Mouse (Mus musculus) brain, embryonic 14.5 days (tissue): ENCODE results near the gene Fam199x.

Source experiments
- CTCF ChIP-seq: fragments of 200-500 bp; IDR thresholded peaks from 2 replicates; pipeline ENCODE4 v1.5.1; 2012; ENCODE audit warnings: inconsistent platforms, mild to moderate bottlenecking, moderate library complexity, borderline replicate concordance; ENCODE audit not compliant: insufficient read depth, insufficient read length; ENCODE audit errors: extremely low read depth
- POLR2A ChIP-seq: fragments of 200-500 bp; IDR thresholded peaks from 2 replicates; pipeline ENCODE4 v1.6.1; 2012; ENCODE audit warnings: mild to moderate bottlenecking, inconsistent platforms, borderline replicate concordance; ENCODE audit not compliant: poor library complexity, insufficient read depth, insufficient read length, severe bottlenecking; ENCODE audit errors: extremely low read depth

DNA sequence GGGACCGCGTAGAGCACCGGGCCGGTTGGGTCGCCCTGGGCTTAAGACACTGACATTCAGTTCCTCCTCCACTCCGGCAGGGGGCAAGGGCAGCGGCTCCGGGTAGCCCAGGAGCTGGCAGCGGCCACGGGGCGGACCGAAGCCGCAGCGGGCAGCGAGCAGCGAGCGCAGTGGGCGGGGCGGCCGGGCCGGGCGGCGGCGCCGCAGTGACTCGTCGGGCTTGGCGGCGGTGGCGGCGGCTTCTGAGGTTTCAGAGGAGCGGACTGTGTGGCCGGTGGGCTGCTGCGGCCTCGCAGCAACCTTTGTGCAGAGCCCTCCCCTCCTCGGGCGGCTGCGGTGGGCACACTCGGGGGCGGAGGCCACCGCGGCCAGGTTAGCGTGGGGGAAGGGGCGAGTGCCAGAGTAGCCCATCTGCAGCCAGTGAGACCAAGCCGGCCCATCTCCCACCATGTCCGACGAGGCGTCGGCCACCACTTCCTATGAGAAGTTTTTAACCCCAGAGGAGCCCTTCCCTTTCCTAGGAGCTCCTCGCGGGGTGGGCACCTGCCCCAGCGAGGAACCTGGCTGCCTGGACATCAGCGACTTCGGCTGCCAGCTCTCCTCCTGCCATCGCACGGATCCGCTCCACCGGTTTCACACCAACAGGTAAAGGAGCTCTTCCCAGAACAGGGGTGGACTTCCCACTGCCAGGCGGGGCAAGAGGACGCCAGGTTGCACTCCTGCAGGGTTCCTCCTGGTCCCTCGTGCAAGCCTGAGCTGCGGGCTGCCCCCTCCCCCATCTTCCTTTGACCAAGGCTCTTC lies at the start of gene Fam199x:
- peak; percentile 42; the same call in 1 of the 2 replicates for TF ChIP-seq CTCF
- TF ChIP-seq POLR2A: peak; percentile 52; the same call in 1 of the 2 replicates
